Comparison of ENCODE assay signal across 26 mouse cellular contexts in the genomic region with DNA sequence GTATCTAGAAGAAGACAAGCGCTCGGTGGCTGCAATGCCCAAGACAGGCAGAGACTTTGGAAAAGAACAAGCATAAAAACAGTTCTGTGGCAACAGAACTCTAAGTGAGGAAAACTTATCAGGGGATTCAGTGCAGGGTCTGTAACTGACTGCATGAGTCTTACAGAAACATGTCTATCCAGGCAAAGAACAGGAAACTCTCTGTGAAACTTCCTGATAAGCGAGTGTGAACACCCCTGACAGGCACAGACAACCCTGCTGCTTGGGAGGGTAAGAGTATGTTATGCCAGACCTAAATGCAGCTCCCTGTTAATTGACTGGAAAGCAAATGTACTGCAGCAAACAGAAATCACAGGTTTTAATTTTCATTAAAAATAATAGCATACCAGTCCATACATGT. TPM values are rescaled to one million over a fixed set of nuclear protein-coding genes. Genes with fewer than 3 reads are reported as not detected.
A peak's percentile ranks its signal among the peaks of the same experiment; 100 is the strongest.
DNase-seq lines count a peak whose midpoint lies in the region; ATAC-seq and TF ChIP-seq lines count a peak whose summit lies in the region.
"Had no signal": no experiment of that assay in that cellular context is flagged by ENCODE, and none has a peak within 500 bp of the region (broad histone marks: within the 10 kb centered on the region; RNA-seq: fewer than 3 reads in every experiment).

No protein-coding gene starts in this region.

- 38% methylated on average over 3 of the region's 3 CpGs for WGBS in liver, embryonic 14.5 days (ENCODE audit: insufficient replicate concordance)

- intact Hi-C loops in gastrocnemius, postnatal 36 days (cut with DNase I) = no loop called here

- H3K27ac ChIP-seq in MEL (ENCODE audit: control insufficient read depth, low read depth, low read length) = peak overlapping the region; percentile 42; the same call in 1 of the 2 replicates
- no peak overlapping the region for H3K27ac ChIP-seq in liver, embryonic 14.5 days
- H3K27ac ChIP-seq: embryonic facial prominence, embryonic 12.5 days; embryonic facial prominence, embryonic 15.5 days; heart, adult 2 months; heart, embryonic 10.5 days; heart, embryonic 13.5 days; hindbrain, embryonic 14.5 days; hindbrain, postnatal 0 days had no signal

- peaks cover 0 to 8% of the 10 kb centered on the region in 2 experiments; a peak in 2 of 4 replicates for H3K36me3 ChIP-seq in MEL (ENCODE audit: control insufficient read depth in 1 of 2, insufficient read depth in 2 of 2, low read length in 2 of 2)
- H3K36me3 ChIP-seq in liver, embryonic 14.5 days (replicated peaks; ENCODE audit: control insufficient read depth, insufficient read depth, low read depth) = peaks cover 3% of the 10 kb centered on the region; the same call in 1 of the 2 replicates

- TF ChIP-seq CTCF in MEL (IDR thresholded peaks at IDR 0.05 in 2 of 3, conservative IDR thresholded peaks at IDR 0.05 in 1 of 3; ENCODE audit: control insufficient read depth in 1 of 3, insufficient read depth in 1 of 3, low read depth in 2 of 3, low read length in 3 of 3, poor library complexity in 1 of 3, severe bottlenecking in 1 of 3) = no peak
- TF ChIP-seq CTCF in liver, embryonic 14.5 days (IDR thresholded peaks at IDR 0.05; ENCODE audit: low read depth) = no peak

- H3K9ac ChIP-seq in MEL (ENCODE audit: control insufficient read depth, low read depth, low read length, poor library complexity, severe bottlenecking) = no peak overlapping the region
- no peak overlapping the region for H3K9ac ChIP-seq in liver, embryonic 14.5 days (replicated peaks)
- H3K9ac ChIP-seq: embryonic facial prominence, embryonic 12.5 days; embryonic facial prominence, embryonic 15.5 days; forebrain, postnatal 0 days; heart, embryonic 13.5 days; hindbrain, embryonic 14.5 days had no signal

- H3K79me2 ChIP-seq in MEL (ENCODE audit: control insufficient read depth, insufficient read depth, low read length, poor library complexity) = no peaks in the 10 kb centered on the region

- H3K4me2 ChIP-seq in liver, embryonic 14.5 days (ENCODE audit: low read depth) = no peak overlapping the region
- H3K4me2 ChIP-seq: embryonic facial prominence, embryonic 12.5 days; embryonic facial prominence, embryonic 15.5 days; heart, embryonic 13.5 days; hindbrain, embryonic 14.5 days had no signal

- no peak for TF ChIP-seq RAD21 in MEL (IDR thresholded peaks at IDR 0.05; ENCODE audit: low read depth, low read length)

- no peaks in the 10 kb centered on the region for H3K27me3 ChIP-seq in MEL (ENCODE audit: control insufficient read depth in 1 of 2, insufficient read depth in 2 of 2, low read length in 2 of 2)
- no peaks in the 10 kb centered on the region for H3K27me3 ChIP-seq in liver, embryonic 14.5 days (ENCODE audit: control insufficient read depth, insufficient read depth, low read length)
- H3K27me3 ChIP-seq: embryonic facial prominence, embryonic 12.5 days; embryonic facial prominence, embryonic 15.5 days; heart, embryonic 13.5 days; Patski had no signal

- no peak for TF ChIP-seq EP300 in MEL (IDR thresholded peaks at IDR 0.05; ENCODE audit: low read depth in 1 of 2, low read length in 2 of 2)
- TF ChIP-seq EP300 in liver, embryonic 14.5 days (IDR thresholded peaks at IDR 0.05; ENCODE audit: low read depth) = 0 out of 2 replicates have a peak, but pooled peaks have one; percentile 16

- TF ChIP-seq POLR2A in MEL (IDR thresholded peaks at IDR 0.05; ENCODE audit: control insufficient read depth in 1 of 2, insufficient read depth in 1 of 2, low read depth in 1 of 2, low read length in 2 of 2, poor library complexity in 1 of 2) = no peak

- DNase-seq in MEL (ENCODE audit: low read depth, low spot score) (peak; percentile 53), MEL-GATA-1-ER (ENCODE audit: extremely low read depth, low read depth) (peak; percentile 18)
- DNase-seq in liver, embryonic 14.5 days (ENCODE audit: low read depth in 3 of 3, low spot score in 3 of 3) = no peak
- no peak for DNase-seq in urinary bladder, postnatal 10 days (ENCODE audit: low spot score)
- DNase-seq in gastrocnemius, adult 18-20 months (ENCODE audit: low spot score) = no peak
- no peak for DNase-seq in gastrocnemius, postnatal 36 days
- DNase-seq: adrenal gland, postnatal 10 days; adrenal gland, postnatal 36 days; cerebellum, adult 18-20 months; cerebellum, adult 9-10 months; cerebellum, postnatal 14 days; forebrain, postnatal 0 days; gastrocnemius, postnatal 25 days; heart, adult 2 months; heart, postnatal 14 days; heart, postnatal 4 days had no signal

- ATAC-seq in liver, embryonic 14.5 days (ENCODE audit: insufficient read depth) = peak; percentile 26; the same call in 1 of the 2 replicates
- ATAC-seq: CD4-positive, CD25-positive, alpha-beta regulatory T cell, adult 4 months; forebrain, embryonic 14.5 days; forebrain, postnatal 0 days; hindbrain, postnatal 0 days; Patski had no signal

- no peaks in the 10 kb centered on the region for H3K9me3 ChIP-seq in MEL (replicated peaks; ENCODE audit: insufficient read depth, low read length)
- H3K9me3 ChIP-seq in liver, embryonic 14.5 days (ENCODE audit: control insufficient read depth, low read length) = no peaks in the 10 kb centered on the region
- H3K9me3 ChIP-seq: embryonic facial prominence, embryonic 12.5 days; embryonic facial prominence, embryonic 15.5 days; heart, embryonic 10.5 days; heart, embryonic 13.5 days had no signal

- H3K4me1 ChIP-seq in MEL (ENCODE audit: control insufficient read depth in 1 of 2, insufficient read depth in 2 of 2, low read length in 2 of 2) = peaks cover 0 to 5% of the 10 kb centered on the region in 2 experiments; a peak in 1 of 4 replicates
- H3K4me1 ChIP-seq in liver, embryonic 14.5 days (replicated peaks; ENCODE audit: control insufficient read depth in 2 of 2, insufficient read depth in 2 of 2, low read length in 1 of 2) = peaks cover 0 to 2% of the 10 kb centered on the region in 2 experiments; a peak in 1 of 4 replicates
- H3K4me1 ChIP-seq: embryonic facial prominence, embryonic 12.5 days; embryonic facial prominence, embryonic 15.5 days; heart, embryonic 10.5 days; heart, embryonic 13.5 days had no signal

- H3K4me3 ChIP-seq in MEL (ENCODE audit: control insufficient read depth in 1 of 2, insufficient read depth in 1 of 2, low read depth in 2 of 2, low read length in 2 of 2) = no peak overlapping the region
- no peak overlapping the region for H3K4me3 ChIP-seq in liver, embryonic 14.5 days (ENCODE audit: insufficient read depth in 1 of 2, low read depth in 2 of 2, low read length in 2 of 2)
- H3K4me3 ChIP-seq: embryonic facial prominence, embryonic 12.5 days; embryonic facial prominence, embryonic 15.5 days; heart, adult 2 months; heart, embryonic 10.5 days; heart, embryonic 13.5 days had no signal

TF ChIP-seq in MEL, 35 proteins besides CTCF, POLR2A, EP300 and RAD21:
- TF ChIP-seq GATA1 (IDR thresholded peaks at IDR 0.05; ENCODE audit: low read depth, low read length) = peak; percentile 57
- no peak for TF ChIP-seq ZKSCAN1 (IDR thresholded peaks at IDR 0.05; ENCODE audit: low read depth, low read length)
- TF ChIP-seq MYC (IDR thresholded peaks at IDR 0.05; ENCODE audit: low read depth, low read length) = no peak
TF ChIP-seq in MEL: peak in this region for 1.

RNA-seq across cellular contexts. Expression of a gene that starts 10.2 kb away (rescaled TPM):
- total RNA-seq in MEL (2012; rRNA removed) = 2.9 and 3.6 TPM in 2 replicates
- polyA plus RNA-seq in MEL (2012; ENCODE audit: insufficient read depth in 1 of 2, insufficient read length in 2 of 2, low read depth in 1 of 2, low replicate concordance in 2 of 2, missing spikeins in 1 of 2) = 1 to 10 TPM in 1 of 2 experiments, not detected in 1; 6.2 TPM
- 1.4 and 1.5 TPM in 2 replicates for polyA plus RNA-seq in liver, embryonic 14.5 days (2012; rRNA removed)
- 1.5 and 2.1 TPM in 2 replicates for polyA plus RNA-seq in liver, embryonic 14.5 days (2014; fragmentation: Nextera tagmentation; extraction: Ambion mirVana)
- total RNA-seq in gastrocnemius, adult 18-20 months (2021) = 1 to 10 TPM; 1.8 to 1.9 TPM
- 1 to 10 TPM; 1.7 to 2.3 TPM for total RNA-seq in gastrocnemius, postnatal 36 days (2021)

RNA-seq across cellular contexts. Expression of a gene that starts 10.3 kb away (rescaled TPM):
- not detected in 2 replicates for total RNA-seq in MEL (2012; rRNA removed)
- not detected for polyA plus RNA-seq in MEL (2012; ENCODE audit: insufficient read depth in 1 of 2, insufficient read length in 2 of 2, low read depth in 1 of 2, low replicate concordance in 2 of 2, missing spikeins in 1 of 2)
- 1.5 and 1.6 TPM in 2 replicates for polyA plus RNA-seq in liver, embryonic 14.5 days (2012; rRNA removed)
- polyA plus RNA-seq in liver, embryonic 14.5 days (2014; fragmentation: Nextera tagmentation; extraction: Ambion mirVana) = 2.5 and 2.8 TPM in 2 replicates
- 10 to 100 TPM in 1 of 2 experiments, 1 to 10 TPM in 1; 7.2 to 12.1 TPM for total RNA-seq in gastrocnemius, adult 18-20 months (2021)
- total RNA-seq in gastrocnemius, postnatal 36 days (2021) = 10 to 100 TPM in 1 of 2 experiments, 1 to 10 TPM in 1; 8.9 to 12.9 TPM
- polyA plus RNA-seq: C2C12 had no signal

RNA-seq across cellular contexts. Expression of a gene that starts 13.6 kb away (rescaled TPM):
- 35.3 and 68.5 TPM in 2 replicates for total RNA-seq in MEL (2012; rRNA removed)
- 100 to 1,000 TPM in 1 of 2 experiments, 10 to 100 TPM in 1; 89.7 to 214 TPM for polyA plus RNA-seq in MEL (2012; ENCODE audit: insufficient read depth in 1 of 2, insufficient read length in 2 of 2, low read depth in 1 of 2, low replicate concordance in 2 of 2, missing spikeins in 1 of 2)
- polyA plus RNA-seq in liver, embryonic 14.5 days (2012; rRNA removed) = 20.5 and 26.7 TPM in 2 replicates
- polyA plus RNA-seq in liver, embryonic 14.5 days (2014; fragmentation: Nextera tagmentation; extraction: Ambion mirVana) = 25.6 and 30.8 TPM in 2 replicates
- total RNA-seq in gastrocnemius, adult 18-20 months (2021) = 1 to 10 TPM; 1.2 to 2.9 TPM
- total RNA-seq in gastrocnemius, postnatal 36 days (2021) = 1 to 10 TPM; 3.8 to 5.0 TPM

Comparison
In these comparisons a context has a peak if more than half of its experiments do, and no peak if none do; other contexts are left out.
1. DNase-seq: peak in MEL (single experiment) and MEL-GATA-1-ER (single experiment); none in liver, embryonic 14.5 days (0 of 3), urinary bladder, postnatal 10 days (single experiment), gastrocnemius, adult 18-20 months (single experiment) and gastrocnemius, postnatal 36 days (0 of 2).